Mouse (Mus musculus) heart, embryonic 12.5 days (tissue): ENCODE results near the gene Gm21488. TPM values are rescaled to one million over a fixed set of nuclear protein-coding genes. Genes with fewer than 3 reads are reported as not detected.
"Not testable (repeated sequence)": the region's sequence is repeated elsewhere in the genome, so short reads cannot be mapped to it uniquely, and the experiment has no call there.

ENCODE experiments used
- ATAC-seq: fragments of 200-750 bp; cut with Nextera tagmentation; 2 replicates; pipeline ENCODE4 v1.8.0; 2017; ENCODE audit warnings: moderate TSS enrichment, moderate library complexity; ENCODE audit not compliant: insufficient number of reproducible peaks, low FRiP score
- H3K27ac ChIP-seq: fragments of 300-500 bp; sonication (generic); 2 replicates; pipeline ENCODE4 v1.5.1; 2016; ENCODE audit warnings: mild to moderate bottlenecking, moderate library complexity; ENCODE audit not compliant: poor library complexity, severe bottlenecking
- H3K27me3 ChIP-seq: fragments of 300-500 bp; sonication (generic); replicated peaks from 2 replicates; pipeline ENCODE4 v1.6.1; 2016; ENCODE audit warnings: mild to moderate bottlenecking, moderate library complexity
- H3K36me3 ChIP-seq: fragments of 300-500 bp; sonication (generic); 2 replicates; pipeline ENCODE4 v1.6.1; 2016; ENCODE audit warnings: mild to moderate bottlenecking, moderate library complexity
- H3K4me1 ChIP-seq: fragments of 300-500 bp; sonication (generic); replicated peaks from 2 replicates; pipeline ENCODE4 v1.6.1; 2016; ENCODE audit warnings: mild to moderate bottlenecking
- H3K4me2 ChIP-seq: fragments of 300-500 bp; sonication (generic); 2 replicates; pipeline ENCODE4 v1.6.1; 2016; ENCODE audit warnings: mild to moderate bottlenecking, moderate library complexity
- H3K4me3 ChIP-seq: fragments of 300-500 bp; sonication (generic); 2 replicates; pipeline ENCODE4 v1.5.1; 2016; ENCODE audit warnings: mild to moderate bottlenecking
- H3K9ac ChIP-seq: fragments of 300-500 bp; sonication (generic); 2 replicates; pipeline ENCODE4 v1.6.1; 2016; ENCODE audit warnings: mild to moderate bottlenecking, moderate library complexity
- H3K9me3 ChIP-seq: fragments of 300-500 bp; sonication (generic); replicated peaks from 2 replicates; pipeline ENCODE4 v1.6.1; 2016; ENCODE audit warnings: mild to moderate bottlenecking, moderate library complexity
- WGBS: fragments of 180-500 bp; shearing (Covaris S2); methylation state at CpG from one replicate; pipeline ENCODE4 v1.1.7; 2016; 5-methylcytosine and 5-hydroxymethylcytosine counted together
- polyA plus RNA-seq: library from polyadenylated mRNA; unstranded; fragments of >200 nt; fragmentation: Nextera tagmentation; extraction: Ambion mirVana; gene quantifications from 2 replicates; pipeline ENCODE4 v1.2.1, GENCODE M21; 2016

Gm21488 gene
- polyA plus RNA-seq = not detected in 2 replicates

GRCm38 (mm10) chrY:27521820-27522219 is at the start of gene Gm21488:
TSS of gene Gm21488 (minus strand) at chrY:27521920.
- WGBS = no CpG with 5 or more reads among the region's 5 CpGs
- H3K27me3 ChIP-seq, H3K4me2 ChIP-seq, H3K27ac ChIP-seq, H3K36me3 ChIP-seq, ATAC-seq, H3K9me3 ChIP-seq, H3K9ac ChIP-seq, H3K4me3 ChIP-seq, H3K4me1 ChIP-seq: not testable (repeated sequence)
